In genomic region chr7:73554849-73555248, GRCm38 (mm10) we compare ENCODE assay signal across 13 mouse cellular contexts. TPM values are rescaled to one million over a fixed set of nuclear protein-coding genes. Genes with fewer than 3 reads are reported as not detected.
DNase-seq lines count a peak whose midpoint lies in the region; ATAC-seq and TF ChIP-seq lines count a peak whose summit lies in the region.
"Had no signal": no experiment of that assay in that cellular context is flagged by ENCODE, and none has a peak within 500 bp of the region (broad histone marks: within the 10 kb centered on the region; RNA-seq: fewer than 3 reads in every experiment).

No protein-coding gene starts in this region.

- no peaks in the 10 kb centered on the region for H3K27me3 ChIP-seq in heart, embryonic 10.5 days (ENCODE audit: insufficient read depth, poor library complexity, severe bottlenecking)
- no peaks in the 10 kb centered on the region for H3K27me3 ChIP-seq in liver, postnatal 0 days (ENCODE audit: insufficient read depth, low read length)
- H3K27me3 ChIP-seq in liver, embryonic 12.5 days (replicated peaks), result no peaks in the 10 kb centered on the region
- H3K27me3 ChIP-seq in limb, embryonic 10.5 days (ENCODE audit: low read depth, poor library complexity, severe bottlenecking), result no peaks in the 10 kb centered on the region
- H3K27me3 ChIP-seq: liver, embryonic 15.5 days had no signal

- no peak overlapping the region for H3K9ac ChIP-seq in liver, postnatal 0 days (replicated peaks)
- H3K9ac ChIP-seq in liver, embryonic 12.5 days, result no peak overlapping the region
- H3K9ac ChIP-seq: liver, embryonic 15.5 days had no signal

- 67% methylated on average over 2 of the region's 2 CpGs for WGBS in heart, embryonic 10.5 days
- WGBS in liver, postnatal 0 days (ENCODE audit: insufficient replicate concordance), result 61% methylated on average over 2 of the region's 2 CpGs
- 65% methylated on average over 2 of the region's 2 CpGs for WGBS in liver, embryonic 12.5 days (ENCODE audit: insufficient replicate concordance)
- 75% methylated on average over 2 of the region's 2 CpGs for WGBS in limb, embryonic 10.5 days

- peak overlapping the region; percentile 45; the same call in 1 of the 2 replicates for H3K4me2 ChIP-seq in liver, postnatal 0 days (ENCODE audit: low read depth, low read length)
- no peak overlapping the region for H3K4me2 ChIP-seq in liver, embryonic 12.5 days

- ATAC-seq in liver, postnatal 0 days, result no peak
- ATAC-seq in liver, embryonic 12.5 days, result no peak

- intact Hi-C loops in left cerebral cortex, postnatal 14 days (cut with DNase I), result no loop called here

- peaks cover 7% of the 10 kb centered on the region for H3K4me1 ChIP-seq in heart, embryonic 10.5 days
- H3K4me1 ChIP-seq in liver, postnatal 0 days (ENCODE audit: insufficient read depth), result peaks cover 6% of the 10 kb centered on the region
- H3K4me1 ChIP-seq in liver, embryonic 12.5 days, result peaks cover 31% of the 10 kb centered on the region
- peaks cover 7% of the 10 kb centered on the region for H3K4me1 ChIP-seq in limb, embryonic 10.5 days

- TF ChIP-seq EP300 in liver, postnatal 0 days (IDR thresholded peaks at IDR 0.05; ENCODE audit: low read depth), result no peak

- DNase-seq in heart, embryonic 10.5 days (ENCODE audit: low spot score), result no peak
- no peak for DNase-seq in heart, adult 8-10 months (ENCODE audit: low spot score)
- DNase-seq in liver, postnatal 0 days, result no peak
- peak; percentile 26 for DNase-seq in brain, embryonic 14.5 days (ENCODE audit: low read depth)
- DNase-seq in limb, embryonic 10.5 days (ENCODE audit: low spot score), result no peak
- DNase-seq in left cerebral cortex, postnatal 14 days (ENCODE audit: low spot score in 2 of 2), result no peak
- DNase-seq: adrenal gland, adult 8-10 months; gastrocnemius, postnatal 25 days; heart, postnatal 4 days; kidney, postnatal 36 days; thymus, postnatal 25 days had no signal

- no peaks in the 10 kb centered on the region for H3K9me3 ChIP-seq in heart, embryonic 10.5 days
- H3K9me3 ChIP-seq in liver, postnatal 0 days (ENCODE audit: low read length), result no peaks in the 10 kb centered on the region
- H3K9me3 ChIP-seq in liver, embryonic 12.5 days (replicated peaks), result no peaks in the 10 kb centered on the region
- no peaks in the 10 kb centered on the region for H3K9me3 ChIP-seq in limb, embryonic 10.5 days (replicated peaks)
- H3K9me3 ChIP-seq: liver, embryonic 15.5 days had no signal

- no peak for TF ChIP-seq CTCF in liver, postnatal 0 days (IDR thresholded peaks at IDR 0.05; ENCODE audit: low read depth)
- no peak for TF ChIP-seq CTCF in brain, embryonic 14.5 days (IDR thresholded peaks at IDR 0.05; ENCODE audit: borderline replicate concordance, extremely low read depth, insufficient read depth, insufficient read length)

- H3K36me3 ChIP-seq in heart, embryonic 10.5 days, result peaks cover 33% of the 10 kb centered on the region
- H3K36me3 ChIP-seq in liver, postnatal 0 days (replicated peaks; ENCODE audit: insufficient read depth, low read length), result peaks cover 23% of the 10 kb centered on the region
- H3K36me3 ChIP-seq in liver, embryonic 12.5 days, result peaks cover 28% of the 10 kb centered on the region
- peaks cover 56% of the 10 kb centered on the region for H3K36me3 ChIP-seq in limb, embryonic 10.5 days

- no peak for TF ChIP-seq POLR2A in brain, embryonic 14.5 days (IDR thresholded peaks at IDR 0.05; ENCODE audit: borderline replicate concordance, extremely low read depth, insufficient read depth, insufficient read length, poor library complexity, severe bottlenecking)

- no peak overlapping the region for H3K27ac ChIP-seq in heart, embryonic 10.5 days
- H3K27ac ChIP-seq in liver, postnatal 0 days (ENCODE audit: low read depth), result no peak overlapping the region
- no peak overlapping the region for H3K27ac ChIP-seq in liver, embryonic 12.5 days
- H3K27ac ChIP-seq in limb, embryonic 10.5 days, result no peak overlapping the region
- H3K27ac ChIP-seq: liver, embryonic 15.5 days had no signal

- H3K4me3 ChIP-seq in heart, embryonic 10.5 days, result peak overlapping the region; percentile 99; the same call in 1 of the 2 replicates
- no peak overlapping the region for H3K4me3 ChIP-seq in liver, postnatal 0 days (ENCODE audit: low read depth, low read length)
- H3K4me3 ChIP-seq in liver, embryonic 12.5 days, result no peak overlapping the region
- H3K4me3 ChIP-seq in limb, embryonic 10.5 days, result peak overlapping the region; percentile 99; the same call in 1 of the 2 replicates
- H3K4me3 ChIP-seq: liver, embryonic 15.5 days had no signal

RNA-seq across cellular contexts. Expression of gene Chd2, which starts 13.2 kb away (rescaled TPM):
- polyA plus RNA-seq in heart, embryonic 10.5 days (2016; fragmentation: Nextera tagmentation; extraction: Ambion mirVana), result 43.6 and 46.0 TPM in 2 replicates
- 10 to 100 TPM; 37.2 to 45.8 (median 39.8) TPM for total RNA-seq in heart, adult 8-10 months (2022)
- 14.1 and 17.2 TPM in 2 replicates for polyA plus RNA-seq in liver, postnatal 0 days (2015; fragmentation: Nextera tagmentation; extraction: Ambion mirVana)
- polyA plus RNA-seq in liver, embryonic 12.5 days (2016; fragmentation: Nextera tagmentation; extraction: Ambion mirVana), result 26.2 and 28.9 TPM in 2 replicates
- polyA plus RNA-seq in brain, embryonic 14.5 days (2012; rRNA removed), result 51.8 and 54.9 TPM in 2 replicates
- polyA plus RNA-seq in limb, embryonic 10.5 days (2016; fragmentation: Nextera tagmentation; extraction: Ambion mirVana), result 33.7 and 53.2 TPM in 2 replicates
- 10 to 100 TPM; 39.0 to 43.9 TPM for total RNA-seq in left cerebral cortex, postnatal 14 days (2021)

Comparison
In these comparisons a context has a peak if more than half of its experiments do, and no peak if none do; other contexts are left out.
1. H3K4me3 ChIP-seq: peak in heart, embryonic 10.5 days (single experiment) and limb, embryonic 10.5 days (single experiment); none in liver, postnatal 0 days (single experiment) and liver, embryonic 12.5 days (single experiment).